Mouse (Mus musculus): ENCODE data around the gene Wnk4.

DNA sequence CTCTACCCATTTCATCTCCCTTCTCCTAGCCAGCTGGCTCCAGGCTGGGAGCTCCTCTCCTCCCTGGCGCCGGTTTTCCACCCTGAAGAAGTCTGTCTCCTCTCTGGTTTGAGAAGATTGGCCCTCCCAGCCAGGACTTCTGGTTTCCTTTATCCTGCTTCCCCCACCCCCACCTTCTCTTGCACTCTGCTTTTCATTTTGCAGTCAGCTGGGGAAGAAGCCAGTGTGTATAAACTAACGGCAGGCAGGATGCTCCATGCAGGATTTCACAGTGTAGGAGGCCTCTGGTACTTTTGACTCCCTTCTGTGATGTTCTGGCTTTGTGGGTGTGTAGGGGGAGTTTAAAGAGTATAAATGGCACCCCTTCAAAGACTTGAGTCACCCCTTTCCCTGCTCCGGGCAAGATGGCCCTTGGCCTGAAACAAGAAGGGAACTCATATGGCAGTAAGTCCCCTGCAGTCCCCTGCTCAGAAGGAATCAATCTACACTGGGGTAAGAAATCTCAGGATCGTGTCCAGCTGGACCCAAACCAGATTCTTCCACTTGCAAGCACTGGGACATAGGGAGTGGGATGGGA, 22.2 kb upstream of the Wnk4 start:
- TF ChIP-seq CTCF (IDR thresholded peaks at IDR 0.05) (no peak), EP300 (IDR thresholded peaks at IDR 0.05) (no peak)

Data from lung, postnatal 0 days (tissue).